Mouse (Mus musculus) hindbrain, embryonic 11.5 days (tissue): ENCODE measurements around the gene Tgoln1. TPM values are rescaled to one million over a fixed set of nuclear protein-coding genes. Genes with fewer than 3 reads are reported as not detected.

ENCODE experiments used
- ATAC-seq: fragments of 200-750 bp; cut with Nextera tagmentation; 2 replicates; pipeline ENCODE4 v1.8.0; 2017; ENCODE audit warnings: mild to moderate bottlenecking, moderate TSS enrichment, moderate library complexity; ENCODE audit not compliant: low FRiP score
- DNase-seq: peaks from one replicate; pipeline ENCODE4 v3.0.0-alpha.2; 2015; ENCODE audit warnings: low spot score
- H3K27ac ChIP-seq: fragments of 300-500 bp; sonication (generic); 2 replicates; pipeline ENCODE4 v1.5.1; 2014; ENCODE audit warnings: mild to moderate bottlenecking, low read depth, low read length
- H3K27me3 ChIP-seq: fragments of 300-500 bp; sonication (generic); 2 replicates; pipeline ENCODE4 v1.6.1; 2014; ENCODE audit warnings: mild to moderate bottlenecking, low read length, moderate library complexity, mixed read lengths; ENCODE audit not compliant: control insufficient read depth, insufficient read depth
- H3K36me3 ChIP-seq: fragments of 300-500 bp; sonication (generic); 2 replicates; pipeline ENCODE4 v1.6.1; 2014; ENCODE audit warnings: mild to moderate bottlenecking, low read length, moderate library complexity, mixed read lengths; ENCODE audit not compliant: control insufficient read depth, insufficient read depth
- H3K4me1 ChIP-seq: fragments of 300-500 bp; sonication (generic); replicated peaks from 2 replicates; pipeline ENCODE4 v1.6.1; 2014; ENCODE audit warnings: low read length, mixed read lengths; ENCODE audit not compliant: control insufficient read depth, insufficient read depth
- H3K4me2 ChIP-seq: fragments of 300-500 bp; sonication (generic); replicated peaks from 2 replicates; pipeline ENCODE4 v1.6.1; 2014; ENCODE audit warnings: mild to moderate bottlenecking, low read depth, low read length
- H3K4me3 ChIP-seq: fragments of 300-500 bp; sonication (generic); 2 replicates; pipeline ENCODE4 v1.5.1; 2014; ENCODE audit warnings: low read depth, low read length
- H3K9ac ChIP-seq: fragments of 300-500 bp; sonication (generic); 2 replicates; pipeline ENCODE4 v1.6.1; 2014; ENCODE audit warnings: low read depth, low read length
- H3K9me3 ChIP-seq: fragments of 300-500 bp; sonication (generic); 2 replicates; pipeline ENCODE4 v1.6.1; 2016; ENCODE audit warnings: low read length; ENCODE audit not compliant: control insufficient read depth
- WGBS: fragments of 180-500 bp; shearing (Covaris S2); extraction: QIAGEN DNeasy Blood & Tissue Kit; methylation state at CpG from one replicate; pipeline ENCODE4 v1.1.7; 2014; 5-methylcytosine and 5-hydroxymethylcytosine counted together
- polyA plus RNA-seq: library from polyadenylated mRNA; unstranded; fragments of >200 nt; fragmentation: Nextera tagmentation; extraction: Ambion mirVana; gene quantifications from 2 replicates; pipeline ENCODE4 v1.2.1, GENCODE M21; 2014

Gene Tgoln1
- polyA plus RNA-seq, 1 experiment from 2014 or later, result 41.5 TPM

DNA sequence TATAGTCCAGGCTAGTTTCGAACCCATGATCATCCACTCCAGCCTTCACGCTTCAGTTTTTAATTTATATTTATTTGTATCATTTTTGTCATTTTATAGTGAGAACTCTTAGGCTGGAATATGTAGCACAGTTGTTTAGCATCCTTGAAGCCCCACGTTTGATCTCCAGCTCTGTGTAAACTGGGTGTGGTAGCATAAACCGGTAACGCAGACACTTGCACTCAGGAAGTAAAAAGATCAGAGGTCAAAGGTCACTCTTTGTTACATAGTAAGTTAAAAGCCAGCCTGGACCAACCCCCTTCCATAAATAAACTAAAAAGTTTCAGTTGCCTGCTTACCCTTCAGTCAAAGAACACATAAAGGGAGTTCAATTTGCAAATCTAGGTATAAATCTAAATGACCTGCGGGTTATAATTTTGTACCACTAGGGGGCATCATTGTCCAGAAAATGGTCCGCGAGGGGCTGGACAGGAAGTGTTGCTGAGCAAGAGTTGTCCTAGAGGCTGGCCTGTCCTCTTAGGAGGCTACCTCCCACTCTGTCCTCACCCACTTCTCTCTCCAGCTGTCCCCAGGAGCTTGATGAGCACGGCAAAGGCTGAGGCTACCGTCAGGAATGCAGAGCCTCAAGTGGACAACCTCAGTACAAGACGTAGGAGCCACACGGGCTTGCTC lies 19.1 kb upstream of the Tgoln1 start:
- Histone ChIP-seq H3K4me2 (no peak overlapping the region), H3K4me1 (no peaks in the 10 kb centered on the region), H3K9me3 (no peaks in the 10 kb centered on the region), H3K27ac (no peak overlapping the region), H3K9ac (no peak overlapping the region), H3K4me3 (no peak overlapping the region), H3K36me3 (no peaks in the 10 kb centered on the region), H3K27me3 (no peaks in the 10 kb centered on the region)
- 58% methylated on average over 12 of the region's 12 CpGs for WGBS
- DNase-seq (peak; percentile 83), ATAC-seq (peak; percentile 50; the same call in 1 of the 2 replicates)

DNA sequence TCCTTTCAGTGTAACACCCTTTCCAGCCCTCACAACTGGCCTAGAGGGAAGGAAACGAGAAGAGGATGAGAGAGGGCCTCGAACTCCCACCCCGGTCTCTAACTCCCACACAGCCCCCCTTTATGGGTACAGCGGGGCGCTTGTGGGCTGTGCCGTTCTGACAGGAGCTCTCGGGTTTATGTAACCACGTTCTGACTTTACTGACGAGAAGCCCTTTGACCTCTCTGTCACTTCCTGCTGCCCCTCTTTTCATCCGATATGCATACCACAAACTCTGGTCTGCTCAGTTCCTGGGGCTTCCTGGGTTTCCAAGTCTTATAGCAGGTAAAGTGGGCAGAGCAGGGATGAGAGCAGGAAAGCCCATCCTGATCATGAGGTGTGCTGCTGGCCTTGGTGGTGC lies 17.5 kb upstream of the Tgoln1 start:
- no peaks in the 10 kb centered on the region for H3K27me3 ChIP-seq
- no peak for DNase-seq
- H3K9ac ChIP-seq, result no peak overlapping the region
- H3K4me3 ChIP-seq, result no peak overlapping the region
- ATAC-seq, result no peak
- WGBS, result 78% methylated on average over 10 of the region's 10 CpGs
- no peaks in the 10 kb centered on the region for H3K4me1 ChIP-seq
- no peak overlapping the region for H3K4me2 ChIP-seq
- no peaks in the 10 kb centered on the region for H3K36me3 ChIP-seq
- no peak overlapping the region for H3K27ac ChIP-seq
- no peaks in the 10 kb centered on the region for H3K9me3 ChIP-seq

DNA sequence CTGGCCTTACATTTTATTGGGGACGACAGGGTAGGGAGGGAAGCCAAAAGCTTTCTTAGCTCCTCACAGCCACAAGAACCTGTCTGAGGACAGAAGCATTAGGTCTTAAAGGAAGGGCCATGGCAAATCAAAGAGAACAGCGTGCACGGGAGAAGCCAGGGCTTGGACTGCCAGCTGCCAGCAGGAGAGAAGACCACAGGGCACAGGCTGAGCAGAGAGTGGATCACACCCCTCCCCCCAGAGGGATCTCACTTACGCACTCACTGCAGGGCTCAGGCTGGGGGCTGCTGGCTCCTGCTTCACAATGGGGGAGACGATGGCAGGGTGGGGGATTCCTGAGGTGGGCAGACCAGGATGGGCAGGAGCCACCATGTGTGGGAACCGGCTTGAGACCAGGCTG lies 14.9 kb upstream of the Tgoln1 start:
- Histone ChIP-seq H3K4me2 (no peak overlapping the region), H3K27ac (no peak overlapping the region), H3K9ac (no peak overlapping the region), H3K4me1 (no peaks in the 10 kb centered on the region), H3K4me3 (no peak overlapping the region), H3K9me3 (no peaks in the 10 kb centered on the region), H3K36me3 (0 out of 2 replicates have a peak, but pooled peaks cover 4% of the 10 kb centered on the region), H3K27me3 (no peaks in the 10 kb centered on the region)
- DNase-seq (no peak), ATAC-seq (no peak)
- 83% methylated on average over 6 of the region's 6 CpGs for WGBS

DNA sequence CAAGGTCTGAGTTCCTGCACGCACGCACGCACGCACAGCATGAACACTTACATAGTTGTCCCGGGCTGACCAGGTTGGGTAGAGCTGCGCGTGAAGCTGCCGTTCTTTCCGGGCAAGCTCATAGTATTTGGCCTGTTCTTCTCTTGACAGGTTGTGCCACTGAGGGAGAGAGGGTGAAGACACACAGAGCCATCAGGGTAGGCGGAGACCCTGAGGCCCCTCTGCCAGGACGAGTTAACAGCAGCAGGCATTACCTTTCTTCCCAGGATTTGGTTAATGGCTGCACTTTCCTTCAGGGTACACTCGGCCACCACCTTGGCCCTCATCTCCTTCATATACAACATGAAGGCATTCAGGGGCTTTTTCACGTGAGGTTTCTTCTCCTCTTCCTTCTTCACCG lies 14.2 kb upstream of the Tgoln1 start:
- DNase-seq (no peak), ATAC-seq (no peak)
- H3K4me3 ChIP-seq, result no peak overlapping the region
- 92% methylated on average over 14 of the region's 14 CpGs for WGBS
- H3K9me3 ChIP-seq, result no peaks in the 10 kb centered on the region
- no peak overlapping the region for H3K27ac ChIP-seq
- H3K9ac ChIP-seq, result no peak overlapping the region
- no peaks in the 10 kb centered on the region for H3K27me3 ChIP-seq
- H3K36me3 ChIP-seq, result 0 out of 2 replicates have a peak, but pooled peaks cover 4% of the 10 kb centered on the region
- H3K4me2 ChIP-seq, result no peak overlapping the region
- H3K4me1 ChIP-seq, result no peaks in the 10 kb centered on the region

DNA sequence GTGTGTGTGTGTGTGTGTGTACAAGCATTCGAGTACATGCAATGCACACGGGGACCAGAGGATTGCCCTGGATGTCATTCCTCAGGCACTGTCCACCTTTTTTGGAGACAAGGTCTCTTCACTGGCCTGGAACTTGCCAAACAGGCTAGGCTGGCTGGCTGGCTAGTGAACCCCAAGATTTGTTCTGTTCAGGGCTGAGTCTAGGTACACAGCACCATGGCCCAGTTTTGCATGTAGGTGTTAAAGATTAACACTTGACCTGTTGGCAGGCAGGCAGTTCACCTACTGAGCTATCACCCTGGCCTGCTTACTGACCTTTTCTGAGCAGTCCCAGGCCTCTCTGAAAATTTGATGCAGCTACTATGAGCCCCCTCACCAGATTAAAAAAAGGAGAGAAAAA lies 13.6 kb upstream of the Tgoln1 start:
- no peaks in the 10 kb centered on the region for H3K27me3 ChIP-seq
- 0 out of 2 replicates have a peak, but pooled peaks cover 4% of the 10 kb centered on the region for H3K36me3 ChIP-seq
- H3K4me1 ChIP-seq, result no peaks in the 10 kb centered on the region
- ATAC-seq, result no peak
- no peak for DNase-seq
- H3K9me3 ChIP-seq, result no peaks in the 10 kb centered on the region
- H3K4me2 ChIP-seq, result no peak overlapping the region
- no peak overlapping the region for H3K9ac ChIP-seq
- 98% methylated on average over 2 of the region's 2 CpGs for WGBS
- H3K27ac ChIP-seq, result no peak overlapping the region
- H3K4me3 ChIP-seq, result no peak overlapping the region

DNA sequence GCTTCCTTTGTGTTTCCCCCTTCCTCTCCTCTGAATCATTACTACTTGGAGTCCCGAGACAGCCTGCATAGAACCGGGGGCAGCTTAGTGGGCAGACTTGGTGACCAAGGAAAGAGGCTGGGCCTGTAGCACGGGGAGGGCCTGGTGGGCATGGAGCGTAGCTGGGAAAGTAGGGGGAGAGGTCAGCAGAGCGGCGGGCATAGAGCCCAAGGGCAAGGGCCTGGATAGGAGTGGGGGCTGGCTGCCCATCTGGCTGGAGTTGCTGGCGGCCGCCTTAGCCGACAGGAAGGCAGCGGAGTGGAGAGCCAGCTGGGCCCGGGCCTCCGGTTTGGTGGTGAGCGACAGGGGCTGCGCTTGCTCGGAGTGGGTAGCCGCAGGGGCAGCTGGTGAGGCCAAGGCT lies 10.5 kb upstream of the Tgoln1 start:
- H3K27me3 ChIP-seq, result no peaks in the 10 kb centered on the region
- no peak overlapping the region for H3K4me2 ChIP-seq
- DNase-seq, result no peak
- H3K9ac ChIP-seq, result no peak overlapping the region
- WGBS, result 91% methylated on average over 16 of the region's 16 CpGs
- H3K27ac ChIP-seq, result no peak overlapping the region
- no peak overlapping the region for H3K4me3 ChIP-seq
- H3K36me3 ChIP-seq, result 0 out of 2 replicates have a peak, but pooled peaks cover 4% of the 10 kb centered on the region
- H3K4me1 ChIP-seq, result no peaks in the 10 kb centered on the region
- no peaks in the 10 kb centered on the region for H3K9me3 ChIP-seq
- ATAC-seq, result no peak

DNA sequence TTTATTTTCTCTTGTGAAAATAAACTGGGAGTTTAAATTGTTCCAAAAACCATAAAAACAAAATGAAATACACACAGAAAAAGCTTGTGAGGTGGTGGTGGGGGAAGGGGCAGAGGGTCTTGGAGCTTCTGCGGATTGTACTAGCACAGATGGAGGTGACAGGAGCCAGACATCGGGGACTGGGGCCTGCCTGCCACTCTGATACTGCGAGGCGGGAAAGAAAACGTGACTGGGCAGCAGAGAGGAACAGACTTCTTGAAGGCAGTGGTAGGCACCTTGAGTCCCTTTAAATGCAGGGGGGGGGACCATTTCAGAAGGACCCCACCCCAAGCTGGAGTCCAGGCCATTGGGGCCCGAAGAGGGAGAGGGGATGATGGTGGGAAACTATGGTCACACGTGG lies 9.6 kb upstream of the Tgoln1 start:
- H3K4me1 ChIP-seq, result no peaks in the 10 kb centered on the region
- no peak for DNase-seq
- H3K27me3 ChIP-seq, result no peaks in the 10 kb centered on the region
- 0 out of 2 replicates have a peak, but pooled peaks cover 4% of the 10 kb centered on the region for H3K36me3 ChIP-seq
- ATAC-seq, result no peak
- no peaks in the 10 kb centered on the region for H3K9me3 ChIP-seq
- no peak overlapping the region for H3K4me3 ChIP-seq
- H3K4me2 ChIP-seq, result no peak overlapping the region
- H3K9ac ChIP-seq, result no peak overlapping the region
- no peak overlapping the region for H3K27ac ChIP-seq
- 88% methylated on average over 7 of the region's 7 CpGs for WGBS

DNA sequence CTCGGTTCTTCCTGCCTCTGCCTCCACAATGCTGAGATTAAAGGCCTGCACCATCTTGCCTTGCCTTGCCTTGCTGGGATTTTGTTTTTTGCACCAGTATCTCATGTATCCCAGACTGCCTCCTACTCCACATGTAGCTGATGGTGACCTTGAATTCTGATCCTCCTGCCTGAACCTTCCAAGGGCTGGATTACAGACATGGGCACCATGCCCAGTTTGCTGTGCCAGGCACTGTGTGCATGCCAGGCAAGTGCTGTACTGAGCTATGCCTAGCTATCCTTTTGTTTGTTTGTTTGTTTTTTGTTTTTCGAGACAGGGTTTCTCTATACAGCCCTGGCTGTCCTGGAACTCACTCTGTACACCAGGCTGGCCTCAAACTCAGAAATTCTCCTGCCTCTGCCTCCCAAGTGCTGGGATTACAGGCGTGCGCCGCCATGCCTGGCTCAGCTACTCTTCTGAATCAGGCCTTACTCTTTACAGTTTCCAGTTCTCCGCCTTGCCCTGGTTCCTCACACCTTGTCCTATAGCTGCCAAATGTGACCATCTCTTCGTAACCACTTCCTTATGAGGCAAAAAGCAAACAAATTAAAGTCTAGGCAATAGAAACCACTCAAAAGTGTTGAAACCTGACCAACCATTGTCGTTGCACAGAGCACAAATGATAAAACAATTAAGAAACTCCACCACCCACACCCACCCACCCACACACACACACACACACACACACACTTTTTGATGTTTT lies 7.0 kb upstream of the Tgoln1 start:
- Histone ChIP-seq H3K4me1 (no peaks in the 10 kb centered on the region), H3K27ac (no peak overlapping the region), H3K4me2 (no peak overlapping the region), H3K9me3 (no peaks in the 10 kb centered on the region), H3K4me3 (no peak overlapping the region), H3K36me3 (0 out of 2 replicates have a peak, but pooled peaks cover 4% of the 10 kb centered on the region), H3K27me3 (no peaks in the 10 kb centered on the region), H3K9ac (no peak overlapping the region)
- WGBS, result 88% methylated on average over 8 of the region's 8 CpGs
- DNase-seq, result no peak
- no peak for ATAC-seq

DNA sequence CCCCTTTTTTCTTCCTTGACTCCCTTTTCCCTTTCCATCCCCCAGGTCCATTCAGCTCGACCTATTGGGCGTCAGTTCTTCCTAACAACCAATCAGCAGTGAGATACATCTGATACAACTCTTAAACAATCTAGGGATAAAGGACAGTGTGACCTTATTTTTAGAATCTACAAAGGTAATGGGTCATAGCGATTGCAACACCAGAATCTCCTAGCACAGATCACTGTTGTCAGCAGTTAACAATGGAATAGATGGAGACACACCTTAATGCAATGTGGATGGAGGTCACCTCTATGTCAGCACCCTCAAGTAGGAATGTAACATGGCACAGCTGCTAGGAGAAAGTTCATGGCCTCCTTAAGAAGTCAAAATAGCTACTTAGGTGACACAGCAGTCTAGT lies 6.1 kb upstream of the Tgoln1 start:
- WGBS, result 33% methylated on average over 3 of the region's 3 CpGs
- H3K9ac ChIP-seq, result no peak overlapping the region
- ATAC-seq (no peak), DNase-seq (no peak)
- no peaks in the 10 kb centered on the region for H3K27me3 ChIP-seq
- H3K9me3 ChIP-seq, result no peaks in the 10 kb centered on the region
- 0 out of 2 replicates have a peak, but pooled peaks cover 4% of the 10 kb centered on the region for H3K36me3 ChIP-seq
- H3K4me3 ChIP-seq, result no peak overlapping the region
- no peak overlapping the region for H3K27ac ChIP-seq
- no peaks in the 10 kb centered on the region for H3K4me1 ChIP-seq
- H3K4me2 ChIP-seq, result no peak overlapping the region
